Mouse (Mus musculus) testis, adult 2 months (tissue): ENCODE measurements around the gene Hhatl.

Experiments
- CTCF ChIP-seq: fragments of 200-500 bp; IDR thresholded peaks from 2 replicates; pipeline ENCODE4 v1.5.1; 2012; ENCODE audit warnings: low read depth, mild to moderate bottlenecking, inconsistent platforms, low read length, moderate library complexity; ENCODE audit not compliant: control insufficient read depth, insufficient read depth, insufficient replicate concordance
- POLR2A ChIP-seq: fragments of 200-500 bp; IDR thresholded peaks from 2 replicates; pipeline ENCODE4 v1.6.1; 2012; ENCODE audit warnings: low read depth, mild to moderate bottlenecking, inconsistent platforms, low read length, moderate library complexity; ENCODE audit not compliant: control insufficient read depth

DNA sequence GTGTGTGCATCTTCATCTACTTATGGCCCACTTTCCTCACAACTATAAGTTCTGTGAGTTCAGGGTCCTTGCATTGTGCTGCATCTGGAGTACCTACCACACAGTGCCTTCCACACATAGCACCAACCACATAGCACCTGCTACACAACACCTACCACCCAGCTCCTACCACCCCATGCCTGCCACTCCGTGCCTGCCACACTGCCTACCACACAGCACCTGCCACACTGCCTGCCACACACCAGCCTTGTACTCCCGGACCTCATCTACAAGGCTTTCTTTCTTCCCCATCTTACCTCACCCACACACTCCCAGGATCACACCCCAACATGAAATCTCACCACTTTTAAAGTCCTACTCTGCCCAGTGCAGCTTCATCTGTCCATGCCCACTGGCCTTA lies 5.9 kb downstream of the Hhatl start:
- TF ChIP-seq CTCF (no peak), POLR2A (no peak)
